Mouse (Mus musculus) kidney, postnatal 14 days (tissue): Measurements from ENCODE around the gene Fryl.

Experiments used
- DNase-seq: peaks from one replicate; pipeline ENCODE4 v3.0.0; 2022; ENCODE audit warnings: mixed read lengths

Fryl gene

GRCm38 (mm10) chr5:73156226-73156926, 100.0 kb downstream of the Fryl start:
- DNase-seq, result no peak

GRCm38 (mm10) chr5:73153802-73154465, 102.5 kb downstream of the Fryl start:
- no peak for DNase-seq

GRCm38 (mm10) chr5:73152206-73152605, 104.2 kb downstream of the Fryl start:
- DNase-seq, result no peak

GRCm38 (mm10) chr5:73150877-73151445, 105.5 kb downstream of the Fryl start:
- no peak for DNase-seq

GRCm38 (mm10) chr5:73144987-73145386, 111.4 kb downstream of the Fryl start:
- no peak for DNase-seq

- DNase-seq, result no peak
These were observed 114.7 kb downstream of the Fryl start for GRCm38 (mm10) chr5:73141712-73142111.

GRCm38 (mm10) chr5:73141161-73141560, 115.3 kb downstream of the Fryl start:
- DNase-seq, result no peak

GRCm38 (mm10) chr5:73137561-73137960, 118.9 kb downstream of the Fryl start:
- no peak for DNase-seq

GRCm38 (mm10) chr5:73135959-73136358, 120.5 kb downstream of the Fryl start:
- DNase-seq, result no peak

- DNase-seq, result no peak
These were observed 121.3 kb downstream of the Fryl start for GRCm38 (mm10) chr5:73135131-73135530.

GRCm38 (mm10) chr5:73133833-73134185, 122.6 kb downstream of the Fryl start:
- DNase-seq, result peak; percentile 63

GRCm38 (mm10) chr5:73132998-73133832, 123.2 kb downstream of the Fryl start:
- DNase-seq, result no peak

- peak; percentile 18 for DNase-seq
These were observed 125.4 kb downstream of the Fryl start for GRCm38 (mm10) chr5:73130984-73131383.

- DNase-seq, result peak; percentile 56
These were observed 126.5 kb downstream of the Fryl start for GRCm38 (mm10) chr5:73129871-73130270.

- peak; percentile 39 for DNase-seq
These were observed 136.3 kb downstream of the Fryl start for GRCm38 (mm10) chr5:73119969-73120725.

GRCm38 (mm10) chr5:73119524-73119923, 136.9 kb downstream of the Fryl start:
- DNase-seq, result no peak

GRCm38 (mm10) chr5:73118786-73119185, 137.6 kb downstream of the Fryl start:
- DNase-seq, result peak; percentile 63

- no peak for DNase-seq
These were observed 141.5 kb downstream of the Fryl start for GRCm38 (mm10) chr5:73114878-73115277.

- DNase-seq, result no peak
These were observed 144.1 kb downstream of the Fryl start for GRCm38 (mm10) chr5:73112331-73112730.

- no peak for DNase-seq
These were observed 152.8 kb downstream of the Fryl start for GRCm38 (mm10) chr5:73103657-73104056.

GRCm38 (mm10) chr5:73102342-73102989, 154.0 kb downstream of the Fryl start:
- no peak for DNase-seq

GRCm38 (mm10) chr5:73092236-73092635, 164.2 kb downstream of the Fryl start:
- DNase-seq, result no peak
